Mouse (Mus musculus) layer of hippocampus, postnatal 10 days (tissue): Measurements from ENCODE around the gene Nktr. TPM values are rescaled to one million over a fixed set of nuclear protein-coding genes. Genes with fewer than 3 reads are reported as not detected.

Experiments used
- DNase-seq, 2 experiments: peaks; one replicate each; pipeline ENCODE4 v3.0.0; 2021; ENCODE audit warnings: low spot score in 2 of 2
- total RNA-seq, 2 experiments: library from RNA; stranded (reverse); gene quantifications; 2 replicates each; pipeline ENCODE4 v1.2.3; 2021

Gene Nktr
- total RNA-seq, 2 experiments from 2014 or later: 110 to 133 TPM

DNA sequence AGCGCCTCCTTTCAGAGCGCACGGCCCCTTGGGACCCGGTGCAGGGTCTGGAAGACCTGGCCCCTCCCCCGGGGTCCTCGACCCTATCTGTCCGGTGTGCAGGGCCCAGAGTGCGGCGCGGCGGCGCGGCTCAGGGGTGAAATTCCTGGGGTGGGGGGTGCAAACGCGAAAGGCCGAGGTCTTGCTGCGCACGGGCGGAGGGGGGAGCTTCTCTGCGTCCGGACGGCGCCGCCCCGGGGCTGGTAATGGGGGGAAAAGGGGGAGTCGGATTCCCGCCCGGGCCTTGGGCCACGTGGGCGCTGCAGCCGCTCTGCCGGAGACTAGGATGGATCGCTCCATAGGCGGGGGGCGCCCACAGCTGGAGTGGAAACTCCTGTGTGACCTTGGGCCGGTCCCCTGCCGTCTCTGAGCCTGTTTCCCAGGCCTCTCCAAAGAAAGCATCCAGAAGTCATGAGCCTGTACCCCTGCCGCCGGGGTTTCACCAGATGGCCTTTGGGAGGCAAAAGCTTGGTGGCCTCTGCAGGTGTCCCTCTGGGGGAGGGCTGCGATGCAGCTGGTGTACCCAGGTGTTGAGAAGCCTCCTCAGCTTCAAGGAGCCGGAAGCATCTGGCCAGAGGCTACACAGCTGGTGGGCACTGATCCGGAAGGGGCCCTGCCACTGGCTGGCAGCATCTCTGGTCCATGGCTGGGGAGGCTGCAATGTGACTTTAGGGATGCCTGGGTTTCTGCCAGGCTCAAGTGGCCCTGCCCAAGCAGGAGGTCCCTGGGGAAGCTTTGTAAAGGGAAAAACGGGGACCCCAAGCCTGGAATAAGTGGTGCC lies 41.5 kb downstream of the Nktr start:
- DNase-seq: peak; percentile 57 to 72

DNA sequence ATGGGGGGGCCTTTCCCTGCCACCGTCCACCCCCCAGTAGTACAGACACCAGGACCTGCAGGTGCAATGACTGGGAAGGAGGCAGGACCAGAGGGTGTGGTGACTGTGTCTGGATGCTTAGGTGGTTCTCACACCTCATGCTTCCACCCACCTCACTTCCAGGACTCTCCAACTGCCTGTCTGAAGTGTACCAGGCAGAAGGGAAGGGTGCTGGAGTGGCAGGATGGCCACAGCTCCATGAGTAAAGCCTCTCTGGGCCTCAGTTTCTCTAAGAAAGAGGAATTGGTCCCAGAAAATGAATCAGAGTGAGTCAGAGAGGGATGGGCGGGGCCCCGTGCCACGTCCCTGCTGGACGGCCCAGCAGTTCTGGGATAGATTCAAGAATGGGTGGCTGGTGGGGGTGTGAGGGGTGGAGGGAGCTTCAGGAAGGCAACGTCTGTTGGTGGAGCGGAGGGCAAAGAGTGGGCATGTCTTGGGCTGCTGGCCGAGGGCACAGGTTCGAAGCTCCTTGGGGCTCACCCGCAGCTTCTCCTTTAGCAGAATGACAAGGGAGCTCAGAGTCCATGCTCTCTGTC lies 42.2 kb downstream of the Nktr start:
- DNase-seq: no peak

DNA sequence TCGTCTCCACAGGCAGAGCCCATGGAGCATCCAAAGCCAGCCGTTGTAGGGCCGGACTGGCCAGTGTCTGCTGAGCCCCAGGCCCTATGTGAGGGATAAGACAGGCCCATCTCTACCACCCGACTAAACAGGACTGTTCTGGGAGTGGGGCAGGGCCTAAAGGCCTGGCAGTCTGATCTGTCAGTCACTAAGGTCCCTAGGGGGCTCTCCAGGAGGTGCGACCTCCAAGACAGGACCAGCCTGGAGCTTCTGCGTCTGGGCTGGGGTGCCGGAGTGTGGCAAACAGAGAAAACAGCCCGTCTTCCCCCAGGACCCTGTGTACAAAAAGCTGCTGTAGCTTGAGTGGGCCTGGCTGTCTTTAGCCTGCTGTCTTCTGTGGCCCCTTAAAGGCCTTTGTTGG lies 42.8 kb downstream of the Nktr start:
- DNase-seq: peak in 1 of 2 experiments; percentile 22

DNA sequence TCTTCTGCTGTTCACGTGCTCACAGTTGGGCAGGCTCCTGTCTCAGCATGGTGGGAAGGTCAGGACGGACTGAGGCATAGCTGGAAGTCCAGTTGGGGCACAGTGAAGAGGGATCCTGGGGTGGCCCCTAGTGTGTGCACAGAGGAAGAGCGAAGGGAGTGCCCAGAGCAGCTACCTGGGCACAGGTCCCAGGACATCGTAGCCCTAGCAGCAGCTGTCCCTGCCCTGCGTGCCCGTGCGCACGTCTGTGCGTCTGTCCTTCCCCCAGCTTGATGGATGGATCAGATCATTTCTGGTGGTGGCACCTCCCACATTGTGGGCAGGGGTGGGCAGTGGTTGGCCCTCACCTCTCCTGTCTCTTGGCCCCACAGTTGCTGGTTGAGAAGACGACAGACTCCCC lies 43.3 kb downstream of the Nktr start:
- DNase-seq: no peak

DNA sequence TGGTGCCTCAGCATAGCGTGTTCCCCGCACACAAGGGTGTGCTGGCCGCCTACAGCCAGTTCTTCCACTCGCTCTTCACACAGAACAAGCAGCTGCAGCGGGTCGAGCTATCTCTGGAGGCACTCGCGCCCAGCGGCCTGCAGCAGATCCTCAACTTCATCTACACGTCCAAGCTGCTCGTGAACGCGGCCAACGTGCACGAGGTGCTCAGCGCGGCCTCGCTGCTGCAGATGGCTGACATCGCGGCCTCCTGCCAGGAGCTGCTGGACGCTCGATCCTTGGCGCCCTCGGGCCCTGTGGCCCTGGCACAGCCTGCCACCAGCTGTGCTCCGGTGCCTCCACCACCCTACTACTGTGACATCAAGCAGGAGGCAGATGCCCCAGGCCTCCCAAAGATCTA lies 43.8 kb downstream of the Nktr start:
- DNase-seq: no peak

DNA sequence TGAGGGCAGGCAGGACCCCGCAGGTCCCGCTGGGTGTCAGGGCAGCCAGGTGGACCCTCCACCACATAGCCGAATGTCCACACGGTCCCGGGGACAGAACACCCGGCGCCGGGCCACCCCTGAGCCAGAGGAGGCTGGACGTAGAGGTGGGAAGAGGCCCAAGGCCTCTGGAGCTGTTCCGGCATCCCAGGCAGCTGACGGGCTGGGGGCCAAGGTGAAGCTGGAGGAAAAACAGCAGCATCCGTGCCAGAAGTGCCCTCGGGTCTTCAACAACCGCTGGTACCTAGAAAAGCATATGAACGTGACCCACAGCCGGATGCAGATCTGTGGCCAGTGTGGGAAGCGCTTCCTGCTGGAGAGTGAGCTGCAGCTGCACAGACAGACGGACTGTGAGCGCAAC lies 44.7 kb downstream of the Nktr start:
- DNase-seq: peak in 1 of 2 experiments; percentile 67

DNA sequence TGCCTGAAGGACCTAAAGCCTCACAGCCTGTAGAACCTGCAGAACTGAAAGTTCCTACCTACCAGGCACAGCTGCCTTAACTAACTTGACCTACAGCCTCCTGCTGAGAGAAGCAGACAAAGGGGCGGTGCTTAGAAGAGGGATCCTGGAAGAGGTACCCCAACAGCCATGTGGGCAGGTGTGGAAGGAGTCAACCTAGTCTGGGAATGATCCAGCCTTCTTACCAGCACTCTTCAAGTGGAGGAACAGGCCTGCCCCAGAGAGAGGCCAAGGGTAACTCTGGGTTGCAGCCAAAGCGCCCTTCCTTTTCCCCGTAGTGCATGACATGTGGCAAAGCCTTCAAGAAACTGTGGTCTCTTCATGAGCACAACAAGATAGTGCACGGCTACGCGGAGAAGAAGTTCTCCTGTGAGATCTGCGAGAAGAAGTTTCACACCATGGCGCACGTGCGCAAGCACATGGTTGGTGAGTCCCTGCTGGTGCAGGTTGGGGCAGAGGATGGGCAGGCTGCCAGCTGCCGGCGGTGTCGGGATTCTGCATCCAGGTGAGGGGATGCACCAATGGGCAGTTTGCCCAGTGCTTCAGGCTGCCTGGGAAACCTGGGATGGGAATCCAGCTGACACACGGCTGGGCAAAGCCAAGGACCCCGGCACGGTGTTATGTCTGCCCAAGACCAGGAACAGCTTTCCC lies 46.3 kb downstream of the Nktr start:
- no peak for DNase-seq

DNA sequence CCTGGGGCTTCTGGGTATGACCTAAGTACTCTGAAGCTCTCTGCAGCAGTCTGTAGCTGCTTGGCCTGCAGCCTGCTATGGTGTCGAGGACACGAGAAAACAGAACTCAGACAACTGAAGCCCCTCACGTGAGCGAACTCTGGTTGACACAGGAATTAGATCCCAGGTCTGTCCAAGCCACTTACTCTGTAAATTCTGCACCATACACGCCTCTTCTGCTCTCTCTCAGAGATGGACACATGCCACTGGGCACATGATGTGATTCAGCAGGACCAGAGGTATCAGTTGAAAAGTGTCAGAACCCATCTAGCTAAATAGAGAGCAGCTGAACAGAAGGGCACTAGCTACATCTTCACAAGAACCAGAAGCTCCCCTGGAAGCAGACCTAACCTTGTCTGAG lies 53.4 kb downstream of the Nktr start:
- DNase-seq: no peak

DNA sequence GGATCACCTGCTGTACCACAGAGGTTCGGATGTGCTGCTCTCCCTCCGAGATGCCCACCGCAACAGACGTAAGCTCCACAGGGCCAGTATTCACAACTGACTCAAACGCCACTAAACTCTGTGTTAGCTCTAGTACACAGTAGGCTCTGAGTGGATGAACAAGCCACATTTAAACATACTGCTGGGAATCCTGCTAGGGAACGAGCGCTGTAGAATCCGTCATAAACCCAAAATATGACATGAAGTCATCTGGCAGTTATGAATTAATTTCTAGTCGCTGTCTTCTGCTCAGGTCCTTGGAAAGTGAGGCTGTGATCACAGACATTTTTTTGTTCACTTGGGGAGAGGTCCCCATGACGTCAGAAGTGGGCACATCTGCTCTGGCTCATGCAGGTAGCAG lies 57.0 kb downstream of the Nktr start:
- no peak for DNase-seq

DNA sequence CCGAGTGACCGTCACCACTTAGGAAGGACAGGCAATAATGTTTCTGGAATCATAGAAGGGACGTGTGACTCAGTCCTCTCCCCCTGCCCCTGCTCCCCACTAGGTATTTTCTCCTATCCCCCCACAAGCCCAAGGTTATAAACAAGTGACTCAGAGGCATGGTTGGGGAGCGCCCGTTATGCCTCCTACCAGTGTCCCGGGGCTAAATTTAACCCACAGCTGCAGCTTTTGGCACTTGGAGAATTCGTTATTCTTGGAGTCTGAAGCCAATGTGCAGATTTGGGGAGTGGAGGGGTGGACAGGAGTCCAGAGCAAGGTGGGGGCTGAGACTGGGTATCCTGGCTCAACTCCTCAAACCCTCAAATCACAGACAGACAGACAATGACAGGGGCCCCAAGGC lies 57.5 kb downstream of the Nktr start:
- no peak for DNase-seq

DNA sequence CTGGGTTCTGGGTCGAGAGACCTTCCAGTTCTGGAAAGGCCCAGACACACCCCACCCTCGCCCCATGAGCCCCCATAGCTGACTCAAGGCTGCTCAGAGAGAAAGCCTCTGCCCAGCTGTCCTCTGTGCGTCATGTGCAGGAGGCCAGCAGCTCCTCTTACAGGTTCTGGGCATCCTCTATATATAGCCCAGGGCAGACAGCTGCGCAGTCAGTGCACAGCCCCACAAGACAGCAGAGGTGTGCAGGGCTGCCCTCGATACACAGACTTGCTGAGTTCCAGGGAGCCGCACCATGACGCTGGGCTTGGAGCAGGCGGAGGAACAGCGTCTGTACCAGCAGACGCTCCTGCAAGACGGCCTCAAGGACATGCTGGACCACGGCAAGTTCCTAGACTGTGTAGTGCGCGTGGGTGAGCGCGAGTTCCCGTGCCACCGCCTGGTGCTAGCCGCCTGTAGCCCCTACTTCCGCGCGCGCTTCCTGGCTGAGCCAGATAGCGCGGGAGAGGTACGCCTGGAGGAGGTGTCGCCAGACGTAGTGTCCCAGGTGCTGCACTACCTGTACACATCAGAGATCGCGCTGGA lies 58.6 kb downstream of the Nktr start, which contains the start of gene Klhl40:
Gene Klhl40 (plus strand): TSS at position 124 of the 582 bp plus-strand sequence.
- no peak for DNase-seq

DNA sequence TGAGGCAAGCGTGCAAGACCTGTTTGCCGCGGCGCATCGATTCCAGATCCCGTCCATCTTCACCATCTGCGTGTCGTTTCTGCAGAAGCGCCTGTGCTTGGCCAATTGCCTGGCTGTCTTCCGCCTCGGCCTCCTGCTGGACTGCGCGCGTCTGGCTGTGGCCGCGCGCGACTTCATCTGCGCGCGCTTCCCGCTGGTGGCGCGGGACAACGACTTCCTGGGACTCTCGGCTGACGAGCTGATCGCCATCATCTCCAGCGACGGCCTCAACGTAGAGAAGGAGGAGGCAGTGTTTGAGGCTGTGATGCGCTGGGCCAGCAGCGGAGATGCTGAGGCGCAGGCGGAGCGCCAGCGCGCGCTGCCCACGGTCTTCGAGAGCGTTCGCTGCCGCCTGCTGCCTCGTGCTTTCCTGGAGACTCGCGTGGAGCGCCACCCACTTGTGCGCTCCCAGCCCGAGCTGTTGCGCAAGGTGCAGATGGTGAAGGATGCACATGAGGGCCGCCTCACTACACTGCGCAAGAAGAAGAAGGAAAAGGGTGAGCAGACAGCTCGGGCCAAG lies 59.2 kb downstream of the Nktr start:
- peak; percentile 68 to 71 for DNase-seq

DNA sequence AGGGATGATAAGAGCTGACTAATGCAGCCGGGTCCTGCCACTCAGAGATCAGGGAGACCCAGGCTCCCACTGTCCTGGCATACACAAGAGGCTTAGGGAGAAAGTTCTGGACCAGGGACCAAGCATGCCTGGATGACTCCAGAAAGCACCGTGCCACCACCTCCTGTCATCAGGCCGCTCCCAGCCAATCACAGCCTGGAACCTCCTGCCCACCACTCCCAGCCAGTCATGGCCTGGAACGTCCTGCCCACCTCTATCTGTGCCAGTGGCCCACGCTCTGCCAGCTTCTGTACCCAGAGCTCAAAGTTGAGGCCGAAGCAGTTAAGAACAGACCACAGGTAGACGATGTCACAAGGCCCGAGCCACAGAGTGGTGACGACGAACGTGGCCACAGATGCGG lies 65.8 kb downstream of the Nktr start:
- DNase-seq: no peak

DNA sequence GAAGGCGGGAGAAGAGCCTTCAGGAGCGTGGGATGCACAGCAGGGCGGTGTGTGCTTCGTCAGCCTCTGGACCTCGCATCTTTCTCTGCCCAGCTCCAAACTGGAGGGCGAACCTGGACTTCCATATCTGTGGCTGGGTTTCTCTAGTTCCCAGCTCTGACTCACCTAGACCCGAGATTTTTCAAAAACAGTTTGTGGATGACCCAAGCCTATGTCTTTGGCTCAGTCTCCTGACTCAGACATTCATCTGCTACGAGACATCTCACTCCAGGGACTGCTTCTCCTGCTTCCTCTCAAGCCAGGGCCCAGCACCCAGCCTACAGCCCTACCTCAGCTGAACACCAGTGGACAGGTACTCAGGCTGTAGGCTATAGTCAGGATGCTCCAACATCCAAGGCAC lies 66.3 kb downstream of the Nktr start:
- no peak for DNase-seq

DNA sequence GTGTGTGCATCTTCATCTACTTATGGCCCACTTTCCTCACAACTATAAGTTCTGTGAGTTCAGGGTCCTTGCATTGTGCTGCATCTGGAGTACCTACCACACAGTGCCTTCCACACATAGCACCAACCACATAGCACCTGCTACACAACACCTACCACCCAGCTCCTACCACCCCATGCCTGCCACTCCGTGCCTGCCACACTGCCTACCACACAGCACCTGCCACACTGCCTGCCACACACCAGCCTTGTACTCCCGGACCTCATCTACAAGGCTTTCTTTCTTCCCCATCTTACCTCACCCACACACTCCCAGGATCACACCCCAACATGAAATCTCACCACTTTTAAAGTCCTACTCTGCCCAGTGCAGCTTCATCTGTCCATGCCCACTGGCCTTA lies 67.4 kb downstream of the Nktr start:
- no peak for DNase-seq

DNA sequence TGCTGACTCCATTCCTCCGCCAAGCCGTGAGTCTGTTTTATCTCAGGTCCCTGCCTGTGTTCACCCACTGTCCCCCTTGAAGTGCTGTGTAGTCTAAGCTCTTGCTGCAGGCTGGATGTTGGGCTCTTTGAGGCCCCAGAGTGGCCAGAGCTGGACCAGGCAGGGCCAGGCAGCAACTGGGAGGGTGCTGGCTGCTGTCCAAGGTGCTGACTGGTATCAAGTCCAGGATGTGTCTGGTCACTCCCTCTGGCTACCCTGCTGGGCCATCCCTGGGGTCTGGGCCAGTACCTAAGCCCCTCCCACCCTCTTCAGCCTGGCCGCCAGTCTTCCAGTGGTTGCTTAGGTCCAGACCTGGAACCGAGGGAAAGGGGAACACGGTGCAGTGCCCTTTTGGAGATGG lies 72.2 kb downstream of the Nktr start:
- DNase-seq: peak; percentile 51 to 59

DNA sequence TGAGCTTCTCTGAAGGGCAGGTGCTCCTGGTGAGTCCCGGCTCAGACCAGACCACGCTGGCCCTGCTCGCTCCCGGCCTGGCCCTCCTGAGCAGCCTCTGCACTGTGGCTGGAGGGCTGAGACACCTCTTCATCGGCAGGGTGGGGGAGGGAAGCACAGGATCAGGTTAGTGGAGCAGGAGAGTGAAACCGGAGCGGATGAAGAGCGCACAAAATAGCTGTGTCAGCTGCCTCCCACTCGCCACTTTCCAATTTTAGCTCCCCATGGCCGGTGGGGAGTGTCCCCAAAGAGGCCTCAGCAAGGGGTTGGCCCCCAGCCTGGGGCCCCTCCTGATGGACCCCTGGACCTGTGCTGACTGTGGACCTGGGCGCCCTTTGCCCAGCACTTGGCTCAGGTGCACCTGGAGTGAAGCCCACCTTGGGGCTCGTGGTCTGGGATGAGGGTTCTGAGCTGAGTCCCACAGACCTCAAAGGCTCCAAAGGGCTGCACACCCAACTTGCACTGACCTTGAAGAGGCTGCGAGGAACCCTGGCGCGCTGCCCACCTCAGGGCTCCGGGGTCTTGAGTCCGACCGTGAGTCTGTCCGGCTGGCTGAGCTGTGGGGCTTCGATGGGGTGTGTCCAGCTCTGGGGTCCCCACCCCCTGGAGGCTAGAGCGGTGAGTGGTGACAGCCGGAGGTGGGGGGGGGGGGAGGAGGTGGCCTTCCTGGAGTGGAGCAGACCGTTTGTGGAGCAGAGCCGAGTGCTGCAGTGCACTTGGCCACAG lies 73.0 kb downstream of the Nktr start, which contains the start of gene Hhatl:
Gene Hhatl (minus strand): TSS at position 751 of the 765 bp plus-strand sequence.
- no peak for DNase-seq

DNA sequence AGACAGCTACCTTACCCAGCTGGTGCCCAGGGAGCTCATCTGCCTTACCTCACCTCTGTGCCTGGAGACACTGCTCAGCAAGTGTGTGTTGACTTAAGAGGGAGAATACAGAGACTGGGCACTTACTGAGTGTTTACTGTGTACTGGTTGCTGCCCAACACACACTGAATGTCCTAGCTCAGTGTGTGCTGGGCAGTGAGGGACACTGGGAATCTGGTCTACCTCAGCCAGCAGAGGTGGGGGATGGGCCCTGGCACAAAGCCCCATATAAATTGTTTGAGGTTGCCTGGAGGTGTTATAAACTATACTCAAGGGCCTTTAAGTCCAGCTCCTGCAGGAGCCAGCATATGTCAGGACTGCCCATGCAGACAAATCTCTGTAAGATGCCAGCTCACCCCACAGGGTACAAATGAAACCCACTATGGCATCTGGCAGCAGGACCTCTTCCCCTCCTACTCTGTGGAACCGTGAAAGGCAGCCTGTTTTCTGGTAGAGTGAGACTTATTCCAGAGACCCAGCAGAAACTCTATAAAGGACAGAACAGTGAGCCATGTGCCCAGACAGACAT lies 76.1 kb downstream of the Nktr start:
- DNase-seq: peak in 1 of 2 experiments; percentile 56

DNA sequence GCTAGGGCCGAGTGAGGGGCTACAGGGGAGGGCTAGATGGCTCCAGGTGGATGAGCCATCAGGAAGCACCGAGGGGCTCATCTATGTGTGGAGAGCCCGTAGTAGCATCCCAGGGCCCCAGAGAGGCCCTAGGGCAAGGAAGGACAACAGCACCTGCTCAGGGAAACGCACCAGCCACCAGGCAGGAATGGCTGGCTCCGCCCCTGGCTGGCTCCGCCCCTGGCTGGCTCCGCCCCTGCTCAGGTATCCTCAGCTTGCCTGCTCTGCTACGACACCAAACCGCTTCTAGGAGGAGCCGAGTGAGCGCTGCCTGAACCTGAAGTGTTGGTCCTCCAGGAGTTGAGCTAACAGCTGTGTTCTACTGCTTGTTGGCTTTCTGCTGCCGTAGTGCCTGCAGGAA lies 78.8 kb downstream of the Nktr start:
- no peak for DNase-seq

DNA sequence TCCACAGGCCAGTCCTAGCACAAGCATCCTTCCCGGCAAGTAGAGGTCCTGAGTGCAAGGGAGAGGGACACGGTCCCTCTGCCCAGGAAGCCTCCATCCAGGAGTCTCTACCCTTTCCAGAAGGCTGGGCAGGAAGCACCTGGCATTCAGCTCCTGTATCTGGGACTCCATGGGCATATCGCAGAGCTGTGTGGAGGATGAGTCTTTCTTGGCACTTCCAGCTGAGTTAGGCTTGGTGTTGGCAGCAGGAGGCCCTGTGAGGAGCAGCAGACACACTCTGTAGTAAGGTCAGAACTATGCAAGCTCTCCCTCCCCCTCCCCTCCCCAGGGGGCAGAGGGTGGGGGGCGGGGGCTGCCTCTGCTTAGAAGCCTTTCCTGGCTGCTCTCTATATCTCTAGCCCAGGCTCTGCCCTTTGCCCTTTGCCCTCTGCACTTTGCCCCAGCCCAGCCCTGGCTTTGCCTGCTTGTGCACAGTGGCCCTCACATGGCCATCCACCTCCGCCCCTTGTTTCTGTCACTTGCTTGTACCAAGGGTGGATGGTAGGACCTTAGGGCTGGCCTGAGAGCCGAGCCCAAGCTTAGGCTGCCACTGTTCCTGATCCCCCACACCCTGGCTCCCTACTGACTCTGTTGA lies 80.0 kb downstream of the Nktr start:
- no peak for DNase-seq
